Mouse (Mus musculus) heart, embryonic 14.5 days (tissue): Measurements from ENCODE around the gene Ccdc162. TPM values are rescaled to one million over a fixed set of nuclear protein-coding genes. Genes with fewer than 3 reads are reported as not detected.

Experiments
- ATAC-seq: fragments of 200-750 bp; cut with Nextera tagmentation; 2 replicates; pipeline ENCODE4 v1.8.0; 2017; ENCODE audit warnings: low read depth, moderate TSS enrichment; ENCODE audit not compliant: insufficient number of reproducible peaks, insufficient read depth, low FRiP score
- H3K27ac ChIP-seq, 2 experiments: fragments of 200-500 bp in 1 of 2; fragments of 300-500 bp in 1 of 2; sonication (generic) in 1 of 2; replicated peaks in 1 of 2; 2 replicates each; pipeline ENCODE4 v1.5.1; 2012 to 2014; ENCODE audit warnings: low read depth in 2 of 2, low read length in 2 of 2, control low read depth in 1 of 2, mild to moderate bottlenecking in 1 of 2, mixed read lengths in 1 of 2; ENCODE audit not compliant: control insufficient read depth in 1 of 2, insufficient read depth in 1 of 2
- H3K27me3 ChIP-seq: fragments of 300-500 bp; sonication (generic); 2 replicates; pipeline ENCODE4 v1.6.1; 2014; ENCODE audit warnings: mild to moderate bottlenecking, low read length, control low read depth; ENCODE audit not compliant: control insufficient read depth, insufficient read depth
- H3K36me3 ChIP-seq: fragments of 300-500 bp; sonication (generic); 2 replicates; pipeline ENCODE4 v1.6.1; 2014; ENCODE audit warnings: mild to moderate bottlenecking, control low read depth, low read length, mixed read lengths; ENCODE audit not compliant: control insufficient read depth, insufficient read depth
- H3K4me1 ChIP-seq, 2 experiments: fragments of 200-500 bp in 1 of 2; fragments of 300-500 bp in 1 of 2; sonication (generic) in 1 of 2; 2 replicates each; pipeline ENCODE4 v1.6.1; 2012 to 2014; ENCODE audit warnings: low read length in 2 of 2, control low read depth in 1 of 2, mixed read lengths in 1 of 2; ENCODE audit not compliant: control insufficient read depth in 2 of 2, insufficient read depth in 2 of 2
- H3K4me2 ChIP-seq: fragments of 300-500 bp; sonication (generic); 2 replicates; pipeline ENCODE4 v1.6.1; 2014; ENCODE audit warnings: mild to moderate bottlenecking, low read length
- H3K4me3 ChIP-seq, 2 experiments: fragments of 200-500 bp in 1 of 2; fragments of 300-500 bp in 1 of 2; sonication (generic) in 1 of 2; 2 replicates each; pipeline ENCODE4 v1.5.1; 2012 to 2014; ENCODE audit warnings: low read length in 2 of 2, mild to moderate bottlenecking in 2 of 2, control low read depth in 1 of 2, low read depth in 1 of 2, moderate library complexity in 1 of 2; ENCODE audit not compliant: control insufficient read depth in 1 of 2, insufficient read depth in 1 of 2
- H3K9ac ChIP-seq: fragments of 300-500 bp; sonication (generic); 2 replicates; pipeline ENCODE4 v1.6.1; 2014; ENCODE audit warnings: mild to moderate bottlenecking, low read length
- H3K9me3 ChIP-seq: fragments of 300-500 bp; sonication (generic); 2 replicates; pipeline ENCODE4 v1.6.1; 2016; ENCODE audit warnings: low read length, control low read depth; ENCODE audit not compliant: control insufficient read depth
- WGBS: fragments of 180-500 bp; shearing (Covaris S2); extraction: QIAGEN DNeasy Blood & Tissue Kit; methylation state at CpG from one replicate; pipeline ENCODE4 v1.1.7; 2014; 5-methylcytosine and 5-hydroxymethylcytosine counted together
- polyA plus RNA-seq: library from polyadenylated mRNA; unstranded; fragments of >200 nt; fragmentation: Nextera tagmentation; extraction: Ambion mirVana; gene quantifications from 2 replicates; pipeline ENCODE4 v1.2.1, GENCODE M21; 2014

The Ccdc162 gene
- polyA plus RNA-seq, 1 experiment from 2014 or later: 0.20 TPM

- Histone ChIP-seq H3K9ac (no peak overlapping the region), H3K27ac (no peak overlapping the region), H3K4me3 (no peak overlapping the region), H3K27me3 (no peaks in the 10 kb centered on the region), H3K9me3 (no peaks in the 10 kb centered on the region), H3K36me3 (no peaks in the 10 kb centered on the region), H3K4me2 (no peak overlapping the region), H3K4me1 (peaks cover 21 to 39% of the 10 kb centered on the region in 2 experiments)
- ATAC-seq: no peak
- 59% methylated on average over 7 of the region's 7 CpGs for WGBS
Observed at GRCm38 (mm10) chr10:41601898-41602545, 114.4 kb downstream of the Ccdc162 start.

GRCm38 (mm10) chr10:41601302-41601701 is 115.1 kb downstream of the Ccdc162 start:
- H3K27me3 ChIP-seq: no peaks in the 10 kb centered on the region
- peaks cover 17 to 37% of the 10 kb centered on the region in 2 experiments for H3K4me1 ChIP-seq
- no peaks in the 10 kb centered on the region for H3K36me3 ChIP-seq
- WGBS: 55% methylated on average over 4 of the region's 4 CpGs
- no peak overlapping the region for H3K9ac ChIP-seq
- ATAC-seq: no peak
- no peak overlapping the region for H3K27ac ChIP-seq
- no peak overlapping the region for H3K4me3 ChIP-seq
- no peaks in the 10 kb centered on the region for H3K9me3 ChIP-seq
- no peak overlapping the region for H3K4me2 ChIP-seq

- H3K27ac ChIP-seq: peak overlapping the region; percentile 87 to 89; a peak in 3 of 4 replicates
- no peak for ATAC-seq
- no peaks in the 10 kb centered on the region for H3K27me3 ChIP-seq
- no peak overlapping the region for H3K4me2 ChIP-seq
- H3K36me3 ChIP-seq: no peaks in the 10 kb centered on the region
- no peak overlapping the region for H3K4me3 ChIP-seq
- H3K4me1 ChIP-seq: peaks cover 26 to 46% of the 10 kb centered on the region in 2 experiments
- 0 out of 2 replicates have a peak overlapping the region, but pooled peaks have one; percentile 36 for H3K9ac ChIP-seq
- WGBS: 63% methylated on average over 9 of the region's 9 CpGs
- no peaks in the 10 kb centered on the region for H3K9me3 ChIP-seq
Observed at GRCm38 (mm10) chr10:41599051-41599450, 117.4 kb downstream of the Ccdc162 start.

- ATAC-seq: peak; percentile 31
- peak overlapping the region; percentile 87 to 89 for H3K27ac ChIP-seq
- 12% methylated on average over 9 of the region's 9 CpGs for whole genome bisulfite sequencing
- no peaks in the 10 kb centered on the region for H3K9me3 ChIP-seq
- peak overlapping the region; percentile 30 for H3K4me2 ChIP-seq
- no peak overlapping the region for H3K4me3 ChIP-seq
- H3K36me3 ChIP-seq: no peaks in the 10 kb centered on the region
- H3K27me3 ChIP-seq: no peaks in the 10 kb centered on the region
- peak overlapping the region; percentile 36; the same call in 1 of the 2 replicates for H3K9ac ChIP-seq
- peaks cover 26 to 45% of the 10 kb centered on the region in 2 experiments for H3K4me1 ChIP-seq
Observed at GRCm38 (mm10) chr10:41598221-41598620, 118.2 kb downstream of the Ccdc162 start.

- H3K36me3 ChIP-seq: no peaks in the 10 kb centered on the region
- H3K4me1 ChIP-seq: peaks cover 19 to 45% of the 10 kb centered on the region in 2 experiments
- peak overlapping the region; percentile 54 for H3K4me2 ChIP-seq
- H3K27me3 ChIP-seq: no peaks in the 10 kb centered on the region
- H3K9ac ChIP-seq: peak overlapping the region; percentile 36; the same call in 1 of the 2 replicates
- 0 out of 2 replicates have a peak, but pooled peaks have one; percentile 4 for ATAC-seq
- no peaks in the 10 kb centered on the region for H3K9me3 ChIP-seq
- 0 out of 4 replicates have a peak overlapping the region, but pooled peaks of 1 of the 2 experiments have one; percentile 8 for H3K4me3 ChIP-seq
- 28% methylated on average over 3 of the region's 3 CpGs for WGBS
- peak overlapping the region; percentile 94 to 98 for H3K27ac ChIP-seq
Observed at GRCm38 (mm10) chr10:41595550-41595949, 120.9 kb downstream of the Ccdc162 start.

- Histone ChIP-seq H3K9ac (no peak overlapping the region), H3K9me3 (no peaks in the 10 kb centered on the region), H3K4me3 (no peak overlapping the region), H3K36me3 (no peaks in the 10 kb centered on the region), H3K4me1 (peaks cover 19 to 45% of the 10 kb centered on the region in 2 experiments), H3K27me3 (no peaks in the 10 kb centered on the region), H3K4me2 (peak overlapping the region; percentile 54), H3K27ac (peak overlapping the region; percentile 94 to 98)
- peak; percentile 84 for ATAC-seq
- 14% methylated on average over 2 of the region's 2 CpGs for WGBS
Observed at GRCm38 (mm10) chr10:41594957-41595356, 121.5 kb downstream of the Ccdc162 start.

- Histone ChIP-seq H3K27me3 (no peaks in the 10 kb centered on the region), H3K4me1 (peaks cover 19 to 45% of the 10 kb centered on the region in 2 experiments), H3K4me3 (no peak overlapping the region), H3K27ac (peak overlapping the region; percentile 94 to 98), H3K36me3 (no peaks in the 10 kb centered on the region), H3K9ac (no peak overlapping the region), H3K4me2 (peak overlapping the region; percentile 54), H3K9me3 (no peaks in the 10 kb centered on the region)
- WGBS: 80% methylated on average over 8 of the region's 8 CpGs
- ATAC-seq: no peak
Observed at GRCm38 (mm10) chr10:41594433-41594832, 122.0 kb downstream of the Ccdc162 start.
